Mouse (Mus musculus) heart, postnatal 0 days (tissue): ENCODE data around the gene Eya2. TPM values are rescaled to one million over a fixed set of nuclear protein-coding genes. Genes with fewer than 3 reads are reported as not detected.

Experiments used
- ATAC-seq: fragments of 200-750 bp; cut with Nextera tagmentation; 2 replicates; pipeline ENCODE4 v1.8.0; 2017; ENCODE audit warnings: low read depth, moderate number of reproducible peaks, moderate library complexity; ENCODE audit not compliant: insufficient read depth
- DNase-seq: peaks from one replicate; pipeline ENCODE4 v3.0.0-alpha.2; 2016; ENCODE audit warnings: low spot score
- H3K27ac ChIP-seq: fragments of 300-500 bp; sonication (generic); 2 replicates; pipeline ENCODE4 v1.5.1; 2014; ENCODE audit warnings: low read depth, mild to moderate bottlenecking
- H3K27me3 ChIP-seq: fragments of 300-500 bp; sonication (generic); 2 replicates; pipeline ENCODE4 v1.6.1; 2014; ENCODE audit warnings: low read length, mixed read lengths; ENCODE audit not compliant: control insufficient read depth, insufficient read depth
- H3K36me3 ChIP-seq: fragments of 300-500 bp; sonication (generic); replicated peaks from 2 replicates; pipeline ENCODE4 v1.6.1; 2014; ENCODE audit warnings: low read length, mixed read lengths; ENCODE audit not compliant: control insufficient read depth, insufficient read depth
- H3K4me1 ChIP-seq: fragments of 300-500 bp; sonication (generic); 2 replicates; pipeline ENCODE4 v1.6.1; 2014; ENCODE audit warnings: antibody characterized with exemption; ENCODE audit not compliant: control insufficient read depth, insufficient read depth
- H3K4me2 ChIP-seq: fragments of 300-500 bp; sonication (generic); 2 replicates; pipeline ENCODE4 v1.6.1; 2014; ENCODE audit warnings: low read depth, mild to moderate bottlenecking, low read length, moderate library complexity
- H3K4me3 ChIP-seq: fragments of 300-500 bp; sonication (generic); 2 replicates; pipeline ENCODE4 v1.5.1; 2014; ENCODE audit warnings: low read depth, low read length
- H3K9ac ChIP-seq: fragments of 300-500 bp; sonication (generic); replicated peaks from 2 replicates; pipeline ENCODE4 v1.6.1; 2014; ENCODE audit warnings: low read depth, low read length, mixed read lengths
- H3K9me3 ChIP-seq: fragments of 300-500 bp; sonication (generic); replicated peaks from 2 replicates; pipeline ENCODE4 v1.6.1; 2016; ENCODE audit warnings: low read length; ENCODE audit not compliant: control insufficient read depth
- CTCF ChIP-seq: IDR thresholded peaks from 2 replicates; pipeline ENCODE4 v1.5.1; 2016; ENCODE audit warnings: antibody characterized with exemption, control low read depth, low read depth
- EP300 ChIP-seq: IDR thresholded peaks from 2 replicates; pipeline ENCODE4 v1.6.1; 2016; ENCODE audit warnings: antibody characterized with exemption, low read depth
- WGBS: fragments of 180-500 bp; shearing (Covaris S2); extraction: QIAGEN DNeasy Blood & Tissue Kit; methylation state at CpG from one replicate; pipeline ENCODE4 v1.1.7; 2014; 5-methylcytosine and 5-hydroxymethylcytosine counted together
- polyA plus RNA-seq: library from polyadenylated mRNA; unstranded; fragments of >200 nt; fragmentation: Nextera tagmentation; extraction: Ambion mirVana; gene quantifications from 2 replicates; pipeline ENCODE4 v1.2.1, GENCODE M21; 2015
- total RNA-seq: library from RNA; depleted of rRNA; stranded (reverse); fragments of >200 nt; gene quantifications from 2 replicates; pipeline ENCODE4 v1.2.3, GENCODE M21; 2014; ENCODE audit warnings: low replicate concordance

Eya2 gene
- total and polyA plus RNA-seq, 2 experiments from 2014 or later = 0.95 to 0.96 TPM

DNA sequence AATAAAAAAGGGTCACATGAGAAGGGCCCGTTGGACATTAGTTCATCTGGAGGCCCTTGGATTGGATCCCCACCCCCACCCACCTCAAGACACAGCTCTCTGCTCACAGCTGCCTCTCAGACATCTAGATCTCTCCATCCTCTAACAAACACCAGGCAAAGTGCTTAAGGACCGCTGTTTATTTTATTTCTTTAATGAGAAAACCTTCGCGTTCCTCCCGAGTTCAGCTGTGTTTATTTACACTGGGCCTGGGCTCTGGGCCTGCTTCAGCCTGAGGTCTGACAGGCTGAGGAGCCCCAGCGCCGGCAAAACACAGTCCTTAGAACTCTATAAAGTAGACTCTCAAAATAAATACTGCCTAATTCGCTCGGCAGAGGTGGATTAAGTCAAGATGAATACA is 146.2 kb downstream of the Eya2 start:
- 29% methylated on average over 9 of the region's 9 CpGs for WGBS
- Histone ChIP-seq H3K9me3 (no peaks in the 10 kb centered on the region), H3K4me1 (no peaks in the 10 kb centered on the region), H3K4me2 (no peak overlapping the region), H3K9ac (no peak overlapping the region), H3K27me3 (0 out of 2 replicates have a peak, but pooled peaks cover 4% of the 10 kb centered on the region), H3K4me3 (no peak overlapping the region), H3K27ac (no peak overlapping the region), H3K36me3 (no peaks in the 10 kb centered on the region)
- TF ChIP-seq EP300 = no peak
- TF ChIP-seq CTCF = no peak
- ATAC-seq (no peak), DNase-seq (no peak)

DNA sequence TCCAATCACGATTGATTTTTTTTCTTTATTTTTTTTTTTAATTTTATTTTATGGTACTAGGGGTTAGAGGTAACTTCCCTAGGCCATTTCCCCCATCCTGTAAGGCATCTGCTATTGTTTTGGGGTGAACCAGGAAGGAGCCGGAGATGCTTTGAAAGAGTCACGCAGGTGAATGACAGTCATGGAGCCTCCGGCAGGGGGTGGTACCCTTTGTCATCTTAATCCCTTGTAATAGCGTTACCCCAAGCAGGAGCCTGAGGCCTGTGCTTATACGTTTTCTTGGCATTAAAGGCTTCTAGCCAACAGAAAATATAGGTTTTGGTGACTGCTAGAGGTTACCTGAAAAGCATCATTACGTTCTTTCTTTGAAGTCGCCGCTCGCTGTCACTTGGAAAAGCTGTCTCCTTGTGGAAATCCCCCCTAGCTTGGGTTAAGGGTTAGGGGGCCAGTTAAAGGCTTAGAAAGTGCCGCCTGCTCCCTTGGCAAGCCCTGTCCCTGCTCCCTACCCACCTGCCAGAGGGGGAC is 146.8 kb downstream of the Eya2 start:
- Histone ChIP-seq H3K4me3 (no peak overlapping the region), H3K4me2 (no peak overlapping the region), H3K27ac (no peak overlapping the region), H3K9me3 (no peaks in the 10 kb centered on the region), H3K36me3 (no peaks in the 10 kb centered on the region), H3K27me3 (0 out of 2 replicates have a peak, but pooled peaks cover 4% of the 10 kb centered on the region), H3K4me1 (no peaks in the 10 kb centered on the region), H3K9ac (no peak overlapping the region)
- no peak for TF ChIP-seq CTCF
- TF ChIP-seq EP300 = no peak
- 48% methylated on average over 11 of the region's 11 CpGs for whole genome bisulfite sequencing
- no peak for ATAC-seq
- DNase-seq = no peak

DNA sequence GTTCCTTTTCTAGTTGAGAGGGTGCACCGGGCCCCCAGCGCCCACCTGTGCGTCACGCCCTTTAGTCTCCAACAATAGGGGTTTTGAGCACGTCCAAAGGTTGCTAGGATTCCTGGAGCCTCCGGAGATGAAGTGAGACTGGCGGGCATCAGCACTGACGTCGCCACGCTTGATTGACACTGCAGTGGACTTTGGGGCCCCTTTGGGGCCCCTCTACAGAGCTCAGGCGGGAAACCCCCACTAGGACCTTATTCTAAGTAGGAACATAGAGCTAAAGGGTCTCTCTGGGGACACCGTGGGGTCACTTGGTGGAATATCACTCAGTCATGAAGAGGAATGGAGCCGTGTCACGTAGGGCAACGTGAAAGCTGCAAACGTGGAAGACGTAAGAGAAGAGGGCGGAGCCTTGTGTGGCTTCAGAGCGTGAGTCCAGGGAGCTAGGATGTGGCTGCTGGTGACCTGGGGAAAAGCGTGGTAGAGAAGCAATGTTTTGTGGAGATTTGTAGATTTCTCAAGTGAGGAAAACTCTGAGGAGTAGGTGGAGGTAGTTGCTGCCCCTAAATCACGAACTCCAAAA is 147.5 kb downstream of the Eya2 start:
- WGBS = 30% methylated on average over 21 of the region's 21 CpGs
- Histone ChIP-seq H3K27me3 (0 out of 2 replicates have a peak, but pooled peaks cover 4% of the 10 kb centered on the region), H3K9me3 (no peaks in the 10 kb centered on the region), H3K36me3 (no peaks in the 10 kb centered on the region), H3K27ac (no peak overlapping the region), H3K9ac (no peak overlapping the region), H3K4me3 (no peak overlapping the region), H3K4me1 (no peaks in the 10 kb centered on the region), H3K4me2 (no peak overlapping the region)
- no peak for TF ChIP-seq CTCF
- TF ChIP-seq EP300 = no peak
- ATAC-seq (no peak), DNase-seq (no peak)

GRCm38 (mm10) chr2:165745306-165746098 is 150.7 kb downstream of the Eya2 start:
- Histone ChIP-seq H3K9me3 (no peaks in the 10 kb centered on the region), H3K36me3 (no peaks in the 10 kb centered on the region), H3K9ac (no peak overlapping the region), H3K4me2 (no peak overlapping the region), H3K27ac (no peak overlapping the region), H3K4me1 (no peaks in the 10 kb centered on the region), H3K4me3 (no peak overlapping the region), H3K27me3 (peaks cover 15% of the 10 kb centered on the region)
- ATAC-seq = no peak
- TF ChIP-seq CTCF = no peak
- TF ChIP-seq EP300 = no peak
- WGBS = 75% methylated on average over 18 of the region's 18 CpGs
- DNase-seq = no peak

DNA sequence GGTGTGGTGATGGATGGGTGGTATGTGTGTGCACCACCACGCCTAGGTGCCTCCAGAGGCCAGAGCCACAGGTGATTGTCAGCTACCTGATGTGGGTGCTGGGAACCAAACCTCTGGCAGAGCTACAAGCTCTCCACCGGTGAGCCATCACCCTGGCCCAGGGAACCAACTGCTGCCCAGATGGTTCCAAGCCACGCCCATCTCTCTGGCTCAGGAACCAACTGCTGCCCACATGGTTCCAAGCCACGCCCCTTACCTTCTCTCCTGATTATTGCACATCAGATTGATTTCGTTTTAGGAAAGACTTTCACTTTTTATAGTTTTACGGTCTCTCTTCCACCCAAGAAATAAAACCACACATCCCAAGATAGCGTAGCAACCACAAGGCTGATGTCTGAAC is 153.1 kb downstream of the Eya2 start:
- Histone ChIP-seq H3K9ac (no peak overlapping the region), H3K4me3 (no peak overlapping the region), H3K4me1 (no peaks in the 10 kb centered on the region), H3K9me3 (no peaks in the 10 kb centered on the region), H3K4me2 (no peak overlapping the region), H3K27ac (no peak overlapping the region), H3K27me3 (peaks cover 11% of the 10 kb centered on the region), H3K36me3 (no peaks in the 10 kb centered on the region)
- DNase-seq = no peak
- 54% methylated on average over 7 of the region's 7 CpGs for WGBS
- TF ChIP-seq CTCF (no peak), EP300 (no peak)
- ATAC-seq = no peak
